Mouse (Mus musculus) forebrain, embryonic 11.5 days (tissue): ENCODE data around the gene Usp53. TPM values are rescaled to one million over a fixed set of nuclear protein-coding genes. Genes with fewer than 3 reads are reported as not detected.

Source experiments
- ATAC-seq: fragments of 200-750 bp; cut with Nextera tagmentation; replicated peaks from 2 replicates; pipeline ENCODE4 v1.8.0; 2017; ENCODE audit warnings: moderate TSS enrichment; ENCODE audit not compliant: low FRiP score
- DNase-seq: peaks from one replicate; pipeline ENCODE4 v3.0.0-alpha.2; 2017; ENCODE audit warnings: low spot score
- H3K27ac ChIP-seq: fragments of 300-500 bp; sonication (generic); 2 replicates; pipeline ENCODE4 v1.5.1; 2014; ENCODE audit warnings: low read depth, low read length
- H3K27me3 ChIP-seq: fragments of 300-500 bp; sonication (generic); 2 replicates; pipeline ENCODE4 v1.6.1; 2014; ENCODE audit warnings: mild to moderate bottlenecking, low read length, mixed read lengths; ENCODE audit not compliant: control insufficient read depth, insufficient read depth
- H3K36me3 ChIP-seq: fragments of 300-500 bp; sonication (generic); 2 replicates; pipeline ENCODE4 v1.6.1; 2014; ENCODE audit warnings: mild to moderate bottlenecking, low read length, moderate library complexity, mixed read lengths; ENCODE audit not compliant: control insufficient read depth, insufficient read depth
- H3K4me1 ChIP-seq: fragments of 300-500 bp; sonication (generic); replicated peaks from 2 replicates; pipeline ENCODE4 v1.6.1; 2014; ENCODE audit warnings: low read length, mixed read lengths; ENCODE audit not compliant: control insufficient read depth, insufficient read depth
- H3K4me2 ChIP-seq: fragments of 300-500 bp; sonication (generic); 2 replicates; pipeline ENCODE4 v1.6.1; 2014; ENCODE audit warnings: low read depth, mild to moderate bottlenecking, low read length, moderate library complexity, mixed read lengths; ENCODE audit not compliant: severe bottlenecking
- H3K4me3 ChIP-seq: fragments of 300-500 bp; sonication (generic); 2 replicates; pipeline ENCODE4 v1.5.1; 2014; ENCODE audit warnings: low read depth, low read length
- H3K9ac ChIP-seq: fragments of 300-500 bp; sonication (generic); 2 replicates; pipeline ENCODE4 v1.6.1; 2014; ENCODE audit warnings: low read length
- H3K9me3 ChIP-seq: fragments of 300-500 bp; sonication (generic); 2 replicates; pipeline ENCODE4 v1.6.1; 2016; ENCODE audit warnings: low read length, mixed read lengths; ENCODE audit not compliant: control insufficient read depth
- WGBS: fragments of 180-500 bp; shearing (Covaris S2); extraction: QIAGEN DNeasy Blood & Tissue Kit; methylation state at CpG from one replicate; pipeline ENCODE4 v1.1.7; 2014; 5-methylcytosine and 5-hydroxymethylcytosine counted together
- microRNA-seq: library from miRNA; unstranded; fragments of <30 nt; microRNA quantifications from one replicate; pipeline ENCODE4, GENCODE M21; 2016; ENCODE audit not compliant: insufficient number of aligned reads
- polyA plus RNA-seq: library from polyadenylated mRNA; unstranded; fragments of >200 nt; fragmentation: Nextera tagmentation; extraction: Ambion mirVana; gene quantifications from 2 replicates; pipeline ENCODE4 v1.2.1, GENCODE M21; 2014

Usp53 gene
- polyA plus RNA-seq, 1 experiment from 2014 or later: 6.0 TPM

- no peaks in the 10 kb centered on the region for H3K27me3 ChIP-seq
- H3K9ac ChIP-seq: no peak overlapping the region
- DNase-seq (no peak), ATAC-seq (no peak)
- WGBS: 77% methylated on average over 4 of the region's 4 CpGs
- H3K27ac ChIP-seq: no peak overlapping the region
- no peaks in the 10 kb centered on the region for H3K9me3 ChIP-seq
- H3K4me1 ChIP-seq: no peaks in the 10 kb centered on the region
- no peak overlapping the region for H3K4me3 ChIP-seq
- H3K36me3 ChIP-seq: no peaks in the 10 kb centered on the region
- H3K4me2 ChIP-seq: no peak overlapping the region
Observed at GRCm38 (mm10) chr3:122887505-122888301, 96.6 kb downstream of the Usp53 start.

Small RNA genes lying within 50 kb of the gene (microRNA-seq; reads per million reads assigned to microRNA genes)
- gene Gm22066: not detected

Other genes with a start within 250 kb of the Usp53 start
- gene Fabp2, start 89.4 kb downstream of the Usp53 start, polyA plus RNA-seq: not detected in 2 replicates
- not detected in 2 replicates for gene Gm10959, start 65.2 kb downstream of the Usp53 start, polyA plus RNA-seq
- 88.0 and 95.6 TPM in 2 replicates for gene 1810037I17Rik, start 60.3 kb downstream of the Usp53 start, polyA plus RNA-seq
- gene Myoz2, start 50.5 kb upstream of the Usp53 start, polyA plus RNA-seq: not detected in 2 replicates